Mouse (Mus musculus) regulatory T cell (primary cell): Measurements from ENCODE around the gene Nrip1.

Source experiments
- in situ Hi-C: fragments of 300-600 bp; cut with MboI, MseI; formaldehyde crosslinking; loops from one replicate; pipeline ENCODE4 v1.15.1; 2025; ENCODE audit warnings: high pct_unique_total_duplicates

Gene Nrip1

GRCm38 (mm10) chr16:76372045-76372940, 1.3 kb downstream of the Nrip1 start:
- in situ Hi-C loops, result loop anchor here (5.0 kb wide), 1 partner anchor 145 kb away; no protein-coding TSS in a partner anchor

- in situ Hi-C loops, result loop anchor here (5.0 kb wide), 1 partner anchor 144 kb away; no protein-coding TSS in a partner anchor
Measured at GRCm38 (mm10) chr16:76371614-76371917, 2.1 kb downstream of the Nrip1 start.

- in situ Hi-C loops, result loop anchor here (5.0 kb wide), 1 partner anchor 144 kb away; no protein-coding TSS in a partner anchor
Measured at GRCm38 (mm10) chr16:76370716-76371613, 2.7 kb downstream of the Nrip1 start.

- in situ Hi-C loops, result loop anchor here (5.0 kb wide), 1 partner anchor 143 kb away; no protein-coding TSS in a partner anchor
Measured at GRCm38 (mm10) chr16:76370041-76370715, 3.4 kb downstream of the Nrip1 start.

- in situ Hi-C loops, result loop anchor here (5.0 kb wide), 1 partner anchor 398 kb away; no protein-coding TSS in a partner anchor
Measured at GRCm38 (mm10) chr16:76369236-76369635, 4.4 kb downstream of the Nrip1 start.

GRCm38 (mm10) chr16:76367261-76367908, 6.2 kb downstream of the Nrip1 start:
- in situ Hi-C loops, result loop anchor here (5.0 kb wide), 1 partner anchor 400 kb away; no protein-coding TSS in a partner anchor

- in situ Hi-C loops, result loop anchor here (5.0 kb wide), 1 partner anchor 401 kb away; no protein-coding TSS in a partner anchor
Measured at GRCm38 (mm10) chr16:76365790-76366406, 7.7 kb downstream of the Nrip1 start.

- in situ Hi-C loops, result loop anchor here (5.0 kb wide), 1 partner anchor 402 kb away; no protein-coding TSS in a partner anchor
Measured at GRCm38 (mm10) chr16:76365237-76365636, 8.4 kb downstream of the Nrip1 start.

GRCm38 (mm10) chr16:76363641-76364040, 10.0 kb downstream of the Nrip1 start:
- in situ Hi-C loops, result no loop called here

- in situ Hi-C loops, result no loop called here
Measured at GRCm38 (mm10) chr16:76362982-76363381, 10.6 kb downstream of the Nrip1 start.

GRCm38 (mm10) chr16:76360441-76360840, 13.2 kb downstream of the Nrip1 start:
- in situ Hi-C loops, result no loop called here

- in situ Hi-C loops, result no loop called here
Measured at GRCm38 (mm10) chr16:76358757-76359156, 14.9 kb downstream of the Nrip1 start.

- in situ Hi-C loops, result no loop called here
Measured at GRCm38 (mm10) chr16:76358128-76358748, 15.4 kb downstream of the Nrip1 start.

- in situ Hi-C loops, result no loop called here
Measured at GRCm38 (mm10) chr16:76357155-76357554, 16.5 kb downstream of the Nrip1 start.

- in situ Hi-C loops, result no loop called here
Measured at GRCm38 (mm10) chr16:76355947-76356550, 17.6 kb downstream of the Nrip1 start.

GRCm38 (mm10) chr16:76355267-76355666, 18.4 kb downstream of the Nrip1 start:
- in situ Hi-C loops, result no loop called here

- in situ Hi-C loops, result loop anchor here (5.0 kb wide), 1 partner anchor 123 kb away; no protein-coding TSS in a partner anchor
Measured at GRCm38 (mm10) chr16:76354841-76355240, 18.8 kb downstream of the Nrip1 start.

GRCm38 (mm10) chr16:76354289-76354688, 19.3 kb downstream of the Nrip1 start:
- in situ Hi-C loops, result loop anchor here (5.0 kb wide), 1 partner anchor 122 kb away; no protein-coding TSS in a partner anchor

GRCm38 (mm10) chr16:76350922-76351321, 22.7 kb downstream of the Nrip1 start:
- in situ Hi-C loops, result loop anchor here (5.0 kb wide), 1 partner anchor 119 kb away; no protein-coding TSS in a partner anchor
